Mouse (Mus musculus): ENCODE measurements around the gene Serping1.

GRCm38 (mm10) chr2:84812676-84813075 is 37.4 kb upstream of the Serping1 start:
- TF ChIP-seq POLR2A (IDR thresholded peaks at IDR 0.05; ENCODE audit: borderline replicate concordance, extremely low read depth, insufficient read depth, insufficient read length, poor library complexity, severe bottlenecking) = no peak
- TF ChIP-seq CTCF (IDR thresholded peaks at IDR 0.05; ENCODE audit: borderline replicate concordance, extremely low read depth, insufficient read depth, insufficient read length) = no peak

Measured in brain, embryonic 14.5 days (tissue).